Mouse (Mus musculus) intestine, postnatal 0 days (tissue): ENCODE measurements around the gene Rpl28. TPM values are rescaled to one million over a fixed set of nuclear protein-coding genes. Genes with fewer than 3 reads are reported as not detected.

Source experiments
- ATAC-seq: fragments of 200-750 bp; cut with Nextera tagmentation; 2 replicates; pipeline ENCODE4 v1.8.0; 2017; ENCODE audit warnings: mild to moderate bottlenecking, moderate TSS enrichment, moderate library complexity
- H3K27ac ChIP-seq: fragments of 300-500 bp; sonication (generic); 2 replicates; pipeline ENCODE4 v1.5.1; 2014; ENCODE audit warnings: mild to moderate bottlenecking, low read depth, low read length, moderate library complexity
- H3K27me3 ChIP-seq: fragments of 300-500 bp; sonication (generic); replicated peaks from 2 replicates; pipeline ENCODE4 v1.6.1; 2014; ENCODE audit warnings: low read length, mixed read lengths; ENCODE audit not compliant: control insufficient read depth, insufficient read depth
- H3K36me3 ChIP-seq: fragments of 300-500 bp; sonication (generic); 2 replicates; pipeline ENCODE4 v1.6.1; 2014; ENCODE audit warnings: mild to moderate bottlenecking, moderate library complexity; ENCODE audit not compliant: control insufficient read depth, insufficient read depth
- H3K4me1 ChIP-seq: fragments of 300-500 bp; sonication (generic); replicated peaks from 2 replicates; pipeline ENCODE4 v1.6.1; 2014; ENCODE audit warnings: antibody characterized with exemption, low read length, mixed read lengths; ENCODE audit not compliant: control insufficient read depth, insufficient read depth
- H3K4me2 ChIP-seq: fragments of 300-500 bp; sonication (generic); replicated peaks from 2 replicates; pipeline ENCODE4 v1.6.1; 2014; ENCODE audit warnings: low read depth, mild to moderate bottlenecking, moderate library complexity
- H3K4me3 ChIP-seq: fragments of 300-500 bp; sonication (generic); 2 replicates; pipeline ENCODE4 v1.5.1; 2014; ENCODE audit warnings: low read depth, low read length
- H3K9ac ChIP-seq: fragments of 300-500 bp; sonication (generic); 2 replicates; pipeline ENCODE4 v1.6.1; 2014; ENCODE audit warnings: mild to moderate bottlenecking, low read depth, low read length
- H3K9me3 ChIP-seq: fragments of 300-500 bp; sonication (generic); 2 replicates; pipeline ENCODE4 v1.6.1; 2016; ENCODE audit warnings: mixed run types; ENCODE audit not compliant: control insufficient read depth
- CTCF ChIP-seq: sonication (generic); IDR thresholded peaks from 2 replicates; pipeline ENCODE4 v1.5.1; 2016; ENCODE audit warnings: low read depth, mild to moderate bottlenecking, control low read depth, antibody characterized with exemption, moderate library complexity
- WGBS: fragments of 180-500 bp; shearing (Covaris S2); extraction: QIAGEN DNeasy Blood & Tissue Kit; methylation state at CpG from one replicate; pipeline ENCODE4 v1.1.7; 2014; 5-methylcytosine and 5-hydroxymethylcytosine counted together
- polyA plus RNA-seq: library from polyadenylated mRNA; unstranded; fragments of >200 nt; fragmentation: Nextera tagmentation; extraction: Ambion mirVana; gene quantifications from 2 replicates; pipeline ENCODE4 v1.2.1, GENCODE M21; 2015

The Rpl28 gene
- 419 and 467 TPM in 2 replicates for polyA plus RNA-seq

GRCm38 (mm10) chr7:4792278-4793212, at the start of gene Rpl28:
Rpl28 (plus strand) TSS chr7:4792874.
- Histone ChIP-seq H3K27ac (peak within 1 kb of the TSS; percentile 94), H3K36me3 (peaks cover 18% of the 10 kb centered on the region), H3K4me3 (peak within 1 kb of the TSS; percentile 82), H3K27me3 (no peaks in the 10 kb centered on the region), H3K9me3 (no peaks in the 10 kb centered on the region), H3K4me2 (peak within 1 kb of the TSS; percentile 75), H3K9ac (peak within 1 kb of the TSS; percentile 92), H3K4me1 (no peaks in the 10 kb centered on the region)
- TF ChIP-seq CTCF = no peak
- ATAC-seq = peak; percentile 80
- under 1% methylated on average over 54 of the region's 54 CpGs for WGBS

GRCm38 (mm10) chr7:4743354-4743753, 49.3 kb upstream of the Rpl28 start:
- H3K27me3 ChIP-seq = no peaks in the 10 kb centered on the region
- TF ChIP-seq CTCF = no peak
- WGBS = 69% methylated on average over 2 of the region's 2 CpGs
- H3K9ac ChIP-seq = no peak overlapping the region
- H3K4me3 ChIP-seq = no peak overlapping the region
- H3K4me2 ChIP-seq = no peak overlapping the region
- no peaks in the 10 kb centered on the region for H3K9me3 ChIP-seq
- H3K4me1 ChIP-seq = 0 out of 2 replicates have a peak, but pooled peaks cover 7% of the 10 kb centered on the region
- peaks cover 36% of the 10 kb centered on the region for H3K36me3 ChIP-seq
- no peak for ATAC-seq
- no peak overlapping the region for H3K27ac ChIP-seq

GRCm38 (mm10) chr7:4744886-4745285, 47.8 kb upstream of the Rpl28 start:
- H3K4me2 ChIP-seq = no peak overlapping the region
- H3K27me3 ChIP-seq = no peaks in the 10 kb centered on the region
- no peak overlapping the region for H3K9ac ChIP-seq
- 94% methylated on average over 6 of the region's 6 CpGs for whole genome bisulfite sequencing
- no peak overlapping the region for H3K27ac ChIP-seq
- no peak for TF ChIP-seq CTCF
- H3K4me3 ChIP-seq = no peak overlapping the region
- H3K4me1 ChIP-seq = 0 out of 2 replicates have a peak, but pooled peaks cover 4% of the 10 kb centered on the region
- no peaks in the 10 kb centered on the region for H3K9me3 ChIP-seq
- H3K36me3 ChIP-seq = peaks cover 36% of the 10 kb centered on the region
- no peak for ATAC-seq

GRCm38 (mm10) chr7:4746326-4746980, 46.2 kb upstream of the Rpl28 start:
- Histone ChIP-seq H3K27me3 (no peaks in the 10 kb centered on the region), H3K27ac (no peak overlapping the region), H3K9ac (no peak overlapping the region), H3K36me3 (peaks cover 36% of the 10 kb centered on the region), H3K9me3 (no peaks in the 10 kb centered on the region), H3K4me2 (no peak overlapping the region), H3K4me3 (no peak overlapping the region), H3K4me1 (no peaks in the 10 kb centered on the region)
- ATAC-seq = no peak
- 92% methylated on average over 22 of the region's 22 CpGs for whole genome bisulfite sequencing
- no peak for TF ChIP-seq CTCF

- TF ChIP-seq CTCF = no peak
- no peak overlapping the region for H3K9ac ChIP-seq
- no peak overlapping the region for H3K4me2 ChIP-seq
- no peak overlapping the region for H3K4me3 ChIP-seq
- 74% methylated on average over 9 of the region's 9 CpGs for WGBS
- no peak overlapping the region for H3K27ac ChIP-seq
- no peaks in the 10 kb centered on the region for H3K9me3 ChIP-seq
- ATAC-seq = no peak
- H3K4me1 ChIP-seq = no peaks in the 10 kb centered on the region
- peaks cover 36% of the 10 kb centered on the region for H3K36me3 ChIP-seq
- no peaks in the 10 kb centered on the region for H3K27me3 ChIP-seq
Measured at GRCm38 (mm10) chr7:4747156-4747899, 45.3 kb upstream of the Rpl28 start.

- ATAC-seq = no peak
- Histone ChIP-seq H3K4me1 (no peaks in the 10 kb centered on the region), H3K36me3 (peaks cover 26% of the 10 kb centered on the region), H3K9ac (no peak overlapping the region), H3K4me2 (no peak overlapping the region), H3K9me3 (no peaks in the 10 kb centered on the region), H3K27me3 (no peaks in the 10 kb centered on the region), H3K27ac (no peak overlapping the region), H3K4me3 (no peak overlapping the region)
- 0 out of 2 replicates have a peak, but pooled peaks have one; percentile 8 for TF ChIP-seq CTCF
- 69% methylated on average over 4 of the region's 4 CpGs for WGBS
Measured at GRCm38 (mm10) chr7:4748321-4748720, 44.4 kb upstream of the Rpl28 start.
